Comparison of ENCODE assay signal across 27 mouse cellular contexts in the genomic region with DNA sequence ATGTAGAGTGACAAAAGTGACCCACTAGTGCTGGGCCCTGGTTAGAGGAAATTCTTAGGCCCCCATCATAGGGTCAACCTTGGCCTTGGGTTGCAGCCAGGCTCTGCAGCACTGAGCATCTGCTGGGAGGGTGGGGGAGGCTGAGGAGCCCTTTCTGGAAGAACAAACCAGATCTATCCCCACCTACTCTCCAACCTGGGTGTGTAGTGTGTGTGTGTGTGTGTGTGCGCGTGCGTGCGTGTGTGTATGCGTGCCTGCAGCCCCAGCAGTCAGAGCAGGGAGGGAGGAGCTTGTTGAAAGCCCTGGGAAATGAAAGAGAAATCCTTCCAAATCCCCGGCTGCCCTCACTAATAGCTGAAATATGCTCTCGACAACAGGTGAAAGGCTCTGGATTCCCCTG.
DNase-seq lines count a peak whose midpoint lies in the region; ATAC-seq and TF ChIP-seq lines count a peak whose summit lies in the region.
"Had no signal": no experiment of that assay in that cellular context is flagged by ENCODE, and none has a peak within 500 bp of the region (broad histone marks: within the 10 kb centered on the region; RNA-seq: fewer than 3 reads in every experiment).

No protein-coding gene starts in this region.

- H3K36me3 ChIP-seq in heart, embryonic 11.5 days (ENCODE audit: control insufficient read depth, insufficient read depth, low read length), result no peaks in the 10 kb centered on the region
- H3K36me3 ChIP-seq: embryonic facial prominence, embryonic 15.5 days; G1E; heart, embryonic 10.5 days; hindbrain, embryonic 15.5 days; limb, embryonic 13.5 days; liver, embryonic 12.5 days; neural tube, embryonic 15.5 days had no signal

- TF ChIP-seq CTCF in left cerebral cortex, adult 2 months (IDR thresholded peaks at IDR 0.05), result no peak

- intact Hi-C loops in left cerebral cortex, adult 2 months (cut with DNase I), result no loop called here
- intact Hi-C loops in left cerebral cortex, postnatal 10 days (cut with DNase I), result no loop called here

- H3K9me3 ChIP-seq in heart, embryonic 11.5 days (replicated peaks; ENCODE audit: control insufficient read depth, low read length), result no peaks in the 10 kb centered on the region
- H3K9me3 ChIP-seq: embryonic facial prominence, embryonic 15.5 days; G1E; heart, embryonic 10.5 days; hindbrain, embryonic 15.5 days; limb, embryonic 13.5 days; liver, embryonic 12.5 days; neural tube, embryonic 15.5 days had no signal

- peak overlapping the region; percentile 91 for H3K27ac ChIP-seq in left cerebral cortex, adult 2 months
- no peak overlapping the region for H3K27ac ChIP-seq in heart, embryonic 11.5 days (ENCODE audit: low read depth, low read length)
- H3K27ac ChIP-seq: embryonic facial prominence, embryonic 15.5 days; heart, embryonic 10.5 days; hindbrain, embryonic 15.5 days; limb, embryonic 13.5 days; liver, embryonic 12.5 days; neural tube, embryonic 15.5 days had no signal

- no peak overlapping the region for H3K4me2 ChIP-seq in heart, embryonic 11.5 days
- H3K4me2 ChIP-seq: embryonic facial prominence, embryonic 15.5 days; hindbrain, embryonic 15.5 days; limb, embryonic 13.5 days; liver, embryonic 12.5 days; midbrain, embryonic 11.5 days; neural tube, embryonic 15.5 days had no signal

- H3K4me1 ChIP-seq in heart, embryonic 11.5 days (ENCODE audit: control insufficient read depth, insufficient read depth, low read length), result no peaks in the 10 kb centered on the region
- H3K4me1 ChIP-seq: heart, embryonic 10.5 days; limb, embryonic 13.5 days; liver, embryonic 12.5 days had no signal

- DNase-seq in frontal cortex, postnatal 25 days (ENCODE audit: low spot score in 2 of 2), result no peak
- DNase-seq in left cerebral cortex, adult 2 months (ENCODE audit: extremely low spot score in 1 of 2, low spot score in 2 of 2), result peak; percentile 50 to 60
- DNase-seq in left cerebral cortex, postnatal 10 days (ENCODE audit: extremely low spot score in 1 of 2, low spot score in 2 of 2), result no peak
- DNase-seq in frontal cortex, postnatal 14 days (ENCODE audit: low spot score in 2 of 2), result peak; percentile 45 to 51
- DNase-seq in right cerebral cortex, postnatal 14 days, result peak; percentile 50
- no peak for DNase-seq in spleen, postnatal 36 days (ENCODE audit: low spot score in 2 of 2)
- DNase-seq: cerebellum, adult 18-20 months; cerebellum, postnatal 25 days; embryo, embryonic 11 days; gastrocnemius, postnatal 10 days; kidney, adult 2 months; kidney, postnatal 25 days; lung, adult 18-20 months; lung, postnatal 10 days; thymus, adult 18-20 months; thymus, postnatal 36 days had no signal

- no peaks in the 10 kb centered on the region for H3K27me3 ChIP-seq in heart, embryonic 11.5 days (ENCODE audit: control insufficient read depth, insufficient read depth, low read length)
- H3K27me3 ChIP-seq: hindbrain, embryonic 15.5 days; neural tube, embryonic 15.5 days had no signal

- peak; percentile 31 for ATAC-seq in frontal cortex, adult (ENCODE audit: low TSS enrichment)
- ATAC-seq in heart, embryonic 11.5 days (replicated peaks; ENCODE audit: insufficient number of reproducible peaks, low FRiP score, low TSS enrichment), result no peak
- ATAC-seq: liver, embryonic 12.5 days; Patski had no signal

- WGBS in heart, embryonic 11.5 days (ENCODE audit: insufficient replicate concordance), result 80% methylated on average over 7 of the region's 7 CpGs

- no peak overlapping the region for H3K9ac ChIP-seq in heart, embryonic 11.5 days (ENCODE audit: low read depth, low read length)
- H3K9ac ChIP-seq: embryonic facial prominence, embryonic 15.5 days; hindbrain, embryonic 15.5 days; limb, embryonic 13.5 days; liver, embryonic 12.5 days; neural tube, embryonic 15.5 days had no signal

- no peak overlapping the region for H3K4me3 ChIP-seq in left cerebral cortex, adult 2 months
- H3K4me3 ChIP-seq in heart, embryonic 11.5 days (ENCODE audit: low read depth, low read length), result no peak overlapping the region
- H3K4me3 ChIP-seq: embryonic facial prominence, embryonic 15.5 days; heart, embryonic 10.5 days; hindbrain, embryonic 15.5 days; limb, embryonic 13.5 days; liver, embryonic 12.5 days; neural tube, embryonic 15.5 days had no signal

Comparison
In these comparisons a context has a peak if more than half of its experiments do, and no peak if none do; other contexts are left out.
1. DNase-seq: peak in left cerebral cortex, adult 2 months (2 of 2), frontal cortex, postnatal 14 days (2 of 2) and right cerebral cortex, postnatal 14 days (single experiment); none in frontal cortex, postnatal 25 days (0 of 2), left cerebral cortex, postnatal 10 days (0 of 2) and spleen, postnatal 36 days (0 of 2).